11 mouse cellular contexts compared by ENCODE assay signal in genomic region chr5:105642517-105642916, GRCm38 (mm10). TPM values are rescaled to one million over a fixed set of nuclear protein-coding genes. Genes with fewer than 3 reads are reported as not detected.
DNase-seq lines count a peak whose midpoint lies in the region; ATAC-seq and TF ChIP-seq lines count a peak whose summit lies in the region.
"Had no signal": no experiment of that assay in that cellular context is flagged by ENCODE, and none has a peak within 500 bp of the region (broad histone marks: within the 10 kb centered on the region; RNA-seq: fewer than 3 reads in every experiment).

No protein-coding gene starts in this region.

- peaks cover 23% of the 10 kb centered on the region; the same call in 1 of the 2 replicates for H3K4me1 ChIP-seq in spleen, adult 2 months (ENCODE audit: control insufficient read depth, insufficient read depth, insufficient read length)
- no peaks in the 10 kb centered on the region for H3K4me1 ChIP-seq in hindbrain, embryonic 12.5 days
- H3K4me1 ChIP-seq in midbrain, embryonic 14.5 days (ENCODE audit: control insufficient read depth, insufficient read depth, low read length): no peaks in the 10 kb centered on the region
- H3K4me1 ChIP-seq: heart, embryonic 10.5 days had no signal

- H3K27me3 ChIP-seq in spleen, adult 2 months (ENCODE audit: control insufficient read depth, insufficient read depth, low read length): no peaks in the 10 kb centered on the region
- no peaks in the 10 kb centered on the region for H3K27me3 ChIP-seq in hindbrain, embryonic 12.5 days
- no peaks in the 10 kb centered on the region for H3K27me3 ChIP-seq in midbrain, embryonic 14.5 days (ENCODE audit: control insufficient read depth, insufficient read depth, low read length)

- no peak overlapping the region for H3K9ac ChIP-seq in hindbrain, embryonic 12.5 days
- H3K9ac ChIP-seq in midbrain, embryonic 14.5 days (replicated peaks; ENCODE audit: low read length): no peak overlapping the region
- H3K9ac ChIP-seq: lung, embryonic 14.5 days had no signal

- no peak for ATAC-seq in hindbrain, embryonic 12.5 days (ENCODE audit: low FRiP score)
- no peak for ATAC-seq in midbrain, embryonic 14.5 days (ENCODE audit: low FRiP score, low TSS enrichment)

- peak; percentile 60 for DNase-seq in lung, postnatal 25 days (ENCODE audit: low spot score)
- DNase-seq in lung, postnatal 10 days: no peak
- DNase-seq in induced T-regulatory cell, adult 2 months (ENCODE audit: low read depth): peak; percentile 90
- peak; percentile 74 to 81 for DNase-seq in spleen, adult 2 months (ENCODE audit: low read depth in 1 of 2, low spot score in 2 of 2)
- no peak for DNase-seq in gastrocnemius, adult 18-20 months (ENCODE audit: low spot score)
- no peak for DNase-seq in embryo, embryonic 9.5 days (ENCODE audit: extremely low spot score)
- DNase-seq in midbrain, embryonic 14.5 days: no peak
- DNase-seq: lung, embryonic 14.5 days had no signal

- peak overlapping the region; percentile 95 for H3K27ac ChIP-seq in spleen, adult 2 months (ENCODE audit: insufficient read depth, low read length)
- no peak overlapping the region for H3K27ac ChIP-seq in hindbrain, embryonic 12.5 days
- H3K27ac ChIP-seq in midbrain, embryonic 14.5 days (replicated peaks; ENCODE audit: low read depth, low read length): no peak overlapping the region
- H3K27ac ChIP-seq: heart, embryonic 10.5 days; layer of hippocampus, adult 2 months had no signal

- no peaks in the 10 kb centered on the region for H3K9me3 ChIP-seq in hindbrain, embryonic 12.5 days (replicated peaks)
- no peaks in the 10 kb centered on the region for H3K9me3 ChIP-seq in midbrain, embryonic 14.5 days (ENCODE audit: control insufficient read depth, low read length)
- H3K9me3 ChIP-seq: heart, embryonic 10.5 days had no signal

- no peak for TF ChIP-seq CTCF in spleen, adult 2 months (IDR thresholded peaks at IDR 0.05; ENCODE audit: extremely low read depth, insufficient read depth, insufficient read length, insufficient replicate concordance)

- H3K4me3 ChIP-seq in spleen, adult 2 months (ENCODE audit: extremely low read depth, insufficient read depth, insufficient read length): 0 out of 2 replicates have a peak overlapping the region, but pooled peaks have one; percentile 13
- no peak overlapping the region for H3K4me3 ChIP-seq in hindbrain, embryonic 12.5 days
- H3K4me3 ChIP-seq in midbrain, embryonic 14.5 days (replicated peaks; ENCODE audit: low read depth, low read length): no peak overlapping the region
- H3K4me3 ChIP-seq: heart, embryonic 10.5 days; layer of hippocampus, adult 2 months had no signal

- peak; percentile 65; the same call in 1 of the 2 replicates for TF ChIP-seq POLR2A in spleen, adult 2 months (IDR thresholded peaks at IDR 0.05; ENCODE audit: low read depth, low read length)

- H3K4me2 ChIP-seq in hindbrain, embryonic 12.5 days (replicated peaks): no peak overlapping the region
- H3K4me2 ChIP-seq in midbrain, embryonic 14.5 days (ENCODE audit: low read length): no peak overlapping the region
- H3K4me2 ChIP-seq: lung, embryonic 14.5 days had no signal

- H3K36me3 ChIP-seq in spleen, adult 2 months (ENCODE audit: control insufficient read depth, insufficient read depth, low read length): no peaks in the 10 kb centered on the region
- no peaks in the 10 kb centered on the region for H3K36me3 ChIP-seq in hindbrain, embryonic 12.5 days
- H3K36me3 ChIP-seq in midbrain, embryonic 14.5 days (ENCODE audit: control insufficient read depth, insufficient read depth, low read length): no peaks in the 10 kb centered on the region
- H3K36me3 ChIP-seq: heart, embryonic 10.5 days had no signal

- 9% methylated on average over 5 of the region's 5 CpGs for WGBS in spleen, adult 2 months
- 88% methylated on average over 5 of the region's 5 CpGs for WGBS in hindbrain, embryonic 12.5 days
- 92% methylated on average over 5 of the region's 5 CpGs for WGBS in midbrain, embryonic 14.5 days

RNA-seq across cellular contexts. Expression of gene Lrrc8d, which starts 57.3 kb away (rescaled TPM):
- polyA plus RNA-seq in spleen, adult 2 months (2012; rRNA removed): 5.2 and 6.4 TPM in 2 replicates
- 1 to 10 TPM; 3.3 to 5.0 TPM for total RNA-seq in gastrocnemius, adult 18-20 months (2021)
- polyA plus RNA-seq in hindbrain, embryonic 12.5 days (2016; fragmentation: Nextera tagmentation; extraction: Ambion mirVana): 35.0 and 35.9 TPM in 2 replicates
- 33.0 and 45.2 TPM in 2 replicates for polyA plus RNA-seq in midbrain, embryonic 14.5 days (2014; fragmentation: Nextera tagmentation; extraction: Ambion mirVana)

Comparison
In these comparisons a context has a peak if more than half of its experiments do, and no peak if none do; other contexts are left out.
1. DNase-seq: peak in lung, postnatal 25 days (single experiment), induced T-regulatory cell, adult 2 months (single experiment) and spleen, adult 2 months (2 of 2); none in lung, postnatal 10 days (single experiment), gastrocnemius, adult 18-20 months (single experiment), embryo, embryonic 9.5 days (single experiment) and midbrain, embryonic 14.5 days (single experiment).